Mouse (Mus musculus) spleen, embryonic (tissue): ENCODE measurements around the gene Olfr24.
"Not testable (repeated sequence)": the region's sequence is repeated elsewhere in the genome, so short reads cannot be mapped to it uniquely, and the experiment has no call there.

Source experiments
- CTCF ChIA-PET: fragments of 350-600 bp; sonication (Branson Sonifier 250); formaldehyde crosslinking; loops from one replicate; lab custom pipeline; 2022; lab: Charles Lee

The Olfr24 gene

GRCm38 (mm10) chr9:18763896-18764295, at the start of gene Olfr24:
Gene Olfr24, minus strand, starts transcription at chr9:18763996.
- CTCF ChIA-PET, result no interaction called here

- CTCF ChIA-PET, result no interaction called here
Observed at GRCm38 (mm10) chr9:18785316-18785715, 21.5 kb upstream of the Olfr24 start.

- CTCF ChIA-PET, result no interaction called here
Observed at GRCm38 (mm10) chr9:18779476-18779875, 15.7 kb upstream of the Olfr24 start.

- CTCF ChIA-PET, result no interaction called here
Observed at GRCm38 (mm10) chr9:18778981-18779380, 15.2 kb upstream of the Olfr24 start.

DNA sequence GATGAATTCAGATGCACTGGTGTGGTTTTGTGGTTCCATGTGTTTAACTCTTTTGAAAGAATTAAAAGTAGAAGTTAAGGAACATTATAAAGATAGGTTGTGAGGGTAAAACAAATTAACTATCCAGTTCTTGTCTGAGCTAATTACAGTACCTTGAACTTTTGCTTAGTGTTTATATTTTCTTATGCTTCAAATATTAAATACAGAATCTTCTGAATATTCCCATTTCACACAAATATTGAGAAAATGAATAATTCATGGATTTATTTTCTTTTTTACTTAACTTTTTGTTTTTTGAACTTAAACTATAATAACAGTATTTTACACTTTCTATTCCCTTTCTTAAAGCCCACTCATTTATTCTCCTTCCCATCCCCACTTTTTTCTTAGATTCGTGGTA, 8.2 kb downstream of the Olfr24 start:
- CTCF ChIA-PET, result no interaction called here

GRCm38 (mm10) chr9:18744639-18745038, 19.2 kb downstream of the Olfr24 start:
- CTCF ChIA-PET, result interaction anchor here (0.7 kb wide), 1 partner anchor 1205 kb away, joined by 4 read pairs; no protein-coding TSS in a partner anchor

DNA sequence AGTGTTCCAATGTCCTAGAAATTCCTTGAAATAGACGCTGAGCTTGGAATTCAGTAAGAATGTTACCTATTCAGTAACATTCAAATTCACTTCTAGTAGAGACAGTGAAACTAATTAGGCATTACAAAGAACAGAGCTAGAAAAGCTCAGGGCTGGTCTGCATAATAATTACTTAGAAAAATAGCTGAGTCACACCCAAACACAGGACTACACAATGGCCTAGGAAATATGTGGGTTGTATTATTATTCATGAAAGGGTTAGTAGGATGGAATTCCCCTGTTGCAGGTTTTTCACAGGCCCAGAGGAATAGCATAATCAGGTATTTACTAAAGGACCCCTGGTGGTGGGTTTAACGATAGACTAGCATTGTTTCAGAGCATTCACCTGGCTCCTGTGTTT, 29.6 kb downstream of the Olfr24 start:
- CTCF ChIA-PET, result not testable (repeated sequence)

DNA sequence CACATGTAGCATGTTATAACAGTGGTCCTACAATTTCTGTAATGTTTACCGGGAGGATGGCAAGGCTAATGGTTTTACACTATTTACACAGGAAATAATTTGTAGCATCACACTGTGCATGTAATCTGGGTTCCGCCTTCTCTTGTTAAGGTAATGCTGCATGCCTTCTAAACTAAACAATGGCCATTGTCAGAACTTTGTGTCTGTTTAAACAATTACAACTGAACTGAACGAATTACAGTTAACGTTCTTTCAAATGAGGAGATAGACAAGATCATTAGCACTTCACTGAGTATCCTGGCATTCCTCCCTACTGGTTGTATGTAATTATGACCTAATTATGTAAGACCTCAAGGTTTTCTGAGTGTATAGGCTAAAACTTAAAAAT, 41.1 kb downstream of the Olfr24 start:
- CTCF ChIA-PET, result no interaction called here

- CTCF ChIA-PET, result no interaction called here
Observed at GRCm38 (mm10) chr9:18721931-18722711, 41.7 kb downstream of the Olfr24 start.

- CTCF ChIA-PET, result no interaction called here
Observed at GRCm38 (mm10) chr9:18721011-18721410, 42.8 kb downstream of the Olfr24 start.

DNA sequence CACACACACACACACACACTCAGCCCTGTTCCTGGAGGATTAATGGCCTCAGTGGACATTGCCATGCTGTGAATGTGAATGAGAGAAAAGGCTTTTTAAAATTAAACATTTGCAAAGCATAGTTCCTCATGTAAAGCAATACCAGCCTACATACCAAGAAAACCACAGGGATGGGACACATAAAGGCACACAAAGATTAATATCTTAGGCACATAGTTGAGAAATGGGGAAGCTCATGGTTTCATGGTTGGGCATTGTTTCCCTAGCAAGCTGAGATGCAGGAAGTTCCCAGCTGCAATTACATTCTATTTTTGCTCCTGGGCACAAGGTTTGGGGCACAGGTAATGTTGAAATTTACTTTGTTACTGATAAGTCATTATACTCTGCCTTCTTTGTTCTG, 58.2 kb downstream of the Olfr24 start:
- CTCF ChIA-PET, result no interaction called here
